In genomic region chr14:55825216-55826051, GRCm38 (mm10) we compare ENCODE assay signal across 8 mouse cellular contexts. TPM values are rescaled to one million over a fixed set of nuclear protein-coding genes. Genes with fewer than 3 reads are reported as not detected.
DNase-seq lines count a peak whose midpoint lies in the region; ATAC-seq and TF ChIP-seq lines count a peak whose summit lies in the region.

No protein-coding gene starts in this region.

- intact Hi-C loops in heart, adult 2 months (cut with DNase I), result no loop called here

- 6% methylated on average over 25 of the region's 37 CpGs for WGBS in lung, adult 2 months
- 8% methylated on average over 23 of the region's 37 CpGs for WGBS in heart, adult 2 months
- WGBS in midbrain, embryonic 13.5 days, result 0% methylated on average over 18 of the region's 37 CpGs

- H3K36me3 ChIP-seq in heart, adult 2 months (ENCODE audit: control insufficient read depth, insufficient read depth, low read length), result no peaks in the 10 kb centered on the region
- no peaks in the 10 kb centered on the region for H3K36me3 ChIP-seq in midbrain, embryonic 13.5 days

- peak overlapping the region; percentile 87 for H3K4me2 ChIP-seq in midbrain, embryonic 13.5 days (replicated peaks)

- peak overlapping the region; percentile 77 for H3K4me3 ChIP-seq in lung, adult 2 months (replicated peaks; ENCODE audit: extremely low read depth, low read depth, low read length)
- peak overlapping the region; percentile 38 for H3K4me3 ChIP-seq in heart, adult 2 months
- peak overlapping the region; percentile 65 for H3K4me3 ChIP-seq in midbrain, embryonic 13.5 days (replicated peaks)

- no peak for TF ChIP-seq POLR2A in lung, adult 2 months (IDR thresholded peaks at IDR 0.05; ENCODE audit: borderline replicate concordance, extremely low read depth, low read depth, low read length)
- TF ChIP-seq POLR2A in heart, adult 2 months (IDR thresholded peaks at IDR 0.05; ENCODE audit: insufficient read depth, low read depth, low read length), result no peak

- no peak for TF ChIP-seq CTCF in lung, adult 2 months (IDR thresholded peaks at IDR 0.05; ENCODE audit: insufficient read depth, low read length)
- peak; percentile 29; the same call in 1 of the 2 replicates for TF ChIP-seq CTCF in heart, adult 2 months (IDR thresholded peaks at IDR 0.05)

- no peak for TF ChIP-seq EP300 in heart, adult 2 months (IDR thresholded peaks at IDR 0.05; ENCODE audit: insufficient read depth, low read depth, low read length)

- DNase-seq in lung, adult 2 months, result no peak
- DNase-seq in lung, postnatal 25 days (ENCODE audit: low spot score), result no peak
- DNase-seq in embryo, embryonic 11 days, result peak; percentile 81
- DNase-seq in heart, adult 2 months, result peak; percentile 46 to 57
- peak; percentile 69 for DNase-seq in kidney, postnatal 10 days
- no peak for DNase-seq in thymus, postnatal 25 days
- DNase-seq in left cerebral cortex, adult 8-10 months (ENCODE audit: low spot score in 2 of 2), result no peak

- ATAC-seq in midbrain, embryonic 13.5 days, result peak; percentile 43; the same call in 1 of the 2 replicates

- no peaks in the 10 kb centered on the region for H3K9me3 ChIP-seq in midbrain, embryonic 13.5 days

- peak overlapping the region; percentile 60 for H3K9ac ChIP-seq in heart, adult 2 months (ENCODE audit: low read depth, low read length)
- peak overlapping the region; percentile 67 for H3K9ac ChIP-seq in midbrain, embryonic 13.5 days (replicated peaks)

- H3K27me3 ChIP-seq in heart, adult 2 months (ENCODE audit: control insufficient read depth, insufficient read depth, low read length), result no peaks in the 10 kb centered on the region
- H3K27me3 ChIP-seq in midbrain, embryonic 13.5 days, result peaks cover 25% of the 10 kb centered on the region

- H3K4me1 ChIP-seq in lung, adult 2 months (ENCODE audit: control insufficient read depth, insufficient read depth, low read length), result peaks cover 3% of the 10 kb centered on the region; the same call in 1 of the 2 replicates
- peaks cover 3% of the 10 kb centered on the region for H3K4me1 ChIP-seq in heart, adult 2 months (ENCODE audit: control insufficient read depth, insufficient read depth, low read length)
- H3K4me1 ChIP-seq in midbrain, embryonic 13.5 days (replicated peaks), result peaks cover 45% of the 10 kb centered on the region

- H3K27ac ChIP-seq in heart, adult 2 months, result peak overlapping the region; percentile 76
- peak overlapping the region; percentile 16; the same call in 1 of the 2 replicates for H3K27ac ChIP-seq in midbrain, embryonic 13.5 days

- no peaks in the 10 kb centered on the region for H3K79me2 ChIP-seq in heart, adult 2 months (replicated peaks; ENCODE audit: control insufficient read depth, insufficient read depth, low read length)

RNA-seq across cellular contexts. Expression of gene Nfatc4, which starts 2.5 kb away (rescaled TPM):
- polyA plus RNA-seq in lung, adult 2 months (2012; rRNA removed), result 26.4 and 27.3 TPM in 2 replicates
- 1 to 10 TPM; 3.6 to 5.1 TPM for total RNA-seq in heart, adult 2 months (2021)
- polyA plus RNA-seq in heart, adult 2 months (2012; rRNA removed), result 6.0 and 7.3 TPM in 2 replicates
- 7.9 and 8.8 TPM in 2 replicates for polyA plus RNA-seq in midbrain, embryonic 13.5 days (2015; fragmentation: Nextera tagmentation; extraction: Ambion mirVana)
- 1 to 10 TPM; 1.0 to 2.7 (median 2.1) TPM for total RNA-seq in left cerebral cortex, adult 8-10 months (2022)

RNA-seq across cellular contexts. Expression of gene Nynrin, which starts 28.4 kb away (rescaled TPM):
- polyA plus RNA-seq in lung, adult 2 months (2012; rRNA removed), result 9.4 and 12.4 TPM in 2 replicates
- 1 to 10 TPM; 6.2 to 6.8 TPM for total RNA-seq in heart, adult 2 months (2021)
- 3.5 and 3.8 TPM in 2 replicates for polyA plus RNA-seq in heart, adult 2 months (2012; rRNA removed)
- polyA plus RNA-seq in midbrain, embryonic 13.5 days (2015; fragmentation: Nextera tagmentation; extraction: Ambion mirVana), result 13.4 and 13.5 TPM in 2 replicates
- 10 to 100 TPM in 2 of 4 experiments, 1 to 10 TPM in 2; 7.3 to 13.3 (median 11.3) TPM for total RNA-seq in left cerebral cortex, adult 8-10 months (2022)

RNA-seq across cellular contexts. Expression of gene Ripk3, which starts 36.8 kb away (rescaled TPM):
- polyA plus RNA-seq in lung, adult 2 months (2012; rRNA removed), result 7.5 and 10.0 TPM in 2 replicates
- total RNA-seq in heart, adult 2 months (2021), result 1 to 10 TPM; 2.2 to 2.4 TPM
- 3.5 and 4.1 TPM in 2 replicates for polyA plus RNA-seq in heart, adult 2 months (2012; rRNA removed)
- polyA plus RNA-seq in midbrain, embryonic 13.5 days (2015; fragmentation: Nextera tagmentation; extraction: Ambion mirVana), result 2.3 and 2.4 TPM in 2 replicates
- total RNA-seq in left cerebral cortex, adult 8-10 months (2022), result under 1 TPM in 2 of 4 experiments, not detected in 2; 0.73 to 0.98 TPM

RNA-seq across cellular contexts. Expression of gene Adcy4, which starts 41.5 kb away (rescaled TPM):
- polyA plus RNA-seq in lung, adult 2 months (2012; rRNA removed), result 157 and 169 TPM in 2 replicates
- 10 to 100 TPM; 16.1 to 20.3 TPM for total RNA-seq in heart, adult 2 months (2021)
- polyA plus RNA-seq in heart, adult 2 months (2012; rRNA removed), result 36.5 and 40.0 TPM in 2 replicates
- polyA plus RNA-seq in midbrain, embryonic 13.5 days (2015; fragmentation: Nextera tagmentation; extraction: Ambion mirVana), result 4.1 and 4.2 TPM in 2 replicates
- 1 to 10 TPM; 3.3 to 6.2 (median 4.7) TPM for total RNA-seq in left cerebral cortex, adult 8-10 months (2022)

RNA-seq across cellular contexts. Expression of gene Cbln3, which starts 58.8 kb away (rescaled TPM):
- 0.15 and 0.34 TPM in 2 replicates for polyA plus RNA-seq in lung, adult 2 months (2012; rRNA removed)
- under 1 TPM in 1 of 2 experiments, not detected in 1; 0.18 TPM for total RNA-seq in heart, adult 2 months (2021)
- 0.06 TPM in 2 replicates for polyA plus RNA-seq in heart, adult 2 months (2012; rRNA removed)
- polyA plus RNA-seq in midbrain, embryonic 13.5 days (2015; fragmentation: Nextera tagmentation; extraction: Ambion mirVana), result 0.23 and 0.26 TPM in 2 replicates
- total RNA-seq in left cerebral cortex, adult 8-10 months (2022), result under 1 TPM; 0.09 to 0.52 (median 0.23) TPM

Comparison
In these comparisons a context has a peak if more than half of its experiments do, and no peak if none do; other contexts are left out.
1. DNase-seq: peak in embryo, embryonic 11 days (single experiment), heart, adult 2 months (2 of 2) and kidney, postnatal 10 days (single experiment); none in lung, adult 2 months (single experiment), lung, postnatal 25 days (single experiment), thymus, postnatal 25 days (single experiment) and left cerebral cortex, adult 8-10 months (0 of 2).
2. Peak in every context shown above with its lines, with median percentiles within 50 percentile points of each other: H3K4me3 ChIP-seq.